ENCODE assay signal across 26 mouse cellular contexts in the genomic region with DNA sequence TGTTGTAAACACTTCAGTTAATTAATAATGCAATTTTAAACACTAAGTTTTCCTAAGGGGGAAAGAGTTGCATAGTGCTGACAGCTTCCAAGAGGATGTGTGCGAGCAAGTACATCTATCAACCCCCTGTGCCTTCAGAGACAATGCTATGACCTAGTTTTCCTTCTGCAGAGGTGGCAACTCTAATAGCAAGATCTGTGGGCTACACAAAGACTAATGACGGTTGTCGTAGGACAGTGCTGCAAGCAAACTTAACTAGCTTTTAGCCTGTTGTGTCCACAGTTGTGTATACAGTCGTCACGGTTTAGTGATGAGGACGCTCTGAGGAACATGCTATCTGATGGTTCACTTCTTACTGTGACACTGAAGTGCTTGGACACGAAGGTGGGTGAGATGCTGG. TPM values are rescaled to one million over a fixed set of nuclear protein-coding genes. Genes with fewer than 3 reads are reported as not detected.
DNase-seq lines count a peak whose midpoint lies in the region; ATAC-seq lines count a peak whose summit lies in the region.
"Had no signal": no experiment of that assay in that cellular context is flagged by ENCODE, and none has a peak within 500 bp of the region (broad histone marks: within the 10 kb centered on the region; RNA-seq: fewer than 3 reads in every experiment).

No protein-coding gene starts in this region.

- H3K27me3 ChIP-seq in forebrain, embryonic 14.5 days (replicated peaks; ENCODE audit: control insufficient read depth, insufficient read depth, low read length) = no peaks in the 10 kb centered on the region
- no peaks in the 10 kb centered on the region for H3K27me3 ChIP-seq in forebrain, embryonic 10.5 days (ENCODE audit: poor library complexity, severe bottlenecking)
- H3K27me3 ChIP-seq in midbrain, embryonic 15.5 days (replicated peaks) = no peaks in the 10 kb centered on the region
- no peaks in the 10 kb centered on the region for H3K27me3 ChIP-seq in midbrain, embryonic 10.5 days (ENCODE audit: low read depth, poor library complexity, severe bottlenecking)
- H3K27me3 ChIP-seq in hindbrain, embryonic 16.5 days (replicated peaks; ENCODE audit: control insufficient read depth, insufficient read depth, low read length) = no peaks in the 10 kb centered on the region
- H3K27me3 ChIP-seq: heart, embryonic 12.5 days; intestine, embryonic 15.5 days; limb, embryonic 15.5 days; liver, embryonic 13.5 days; stomach, embryonic 15.5 days had no signal

- WGBS in forebrain, embryonic 14.5 days = 90% methylated on average over 7 of the region's 7 CpGs
- 90% methylated on average over 7 of the region's 7 CpGs for WGBS in forebrain, embryonic 10.5 days
- WGBS in midbrain, embryonic 15.5 days = 87% methylated on average over 7 of the region's 7 CpGs
- 93% methylated on average over 7 of the region's 7 CpGs for WGBS in midbrain, embryonic 10.5 days
- WGBS in hindbrain, embryonic 16.5 days = 77% methylated on average over 7 of the region's 7 CpGs

- H3K4me3 ChIP-seq in forebrain, embryonic 14.5 days (ENCODE audit: low read depth, low read length) = no peak overlapping the region
- H3K4me3 ChIP-seq in forebrain, embryonic 10.5 days = no peak overlapping the region
- no peak overlapping the region for H3K4me3 ChIP-seq in midbrain, embryonic 15.5 days
- no peak overlapping the region for H3K4me3 ChIP-seq in midbrain, embryonic 10.5 days
- no peak overlapping the region for H3K4me3 ChIP-seq in hindbrain, embryonic 16.5 days (ENCODE audit: low read length)
- H3K4me3 ChIP-seq: heart, adult 2 months; heart, embryonic 12.5 days; intestine, embryonic 15.5 days; limb, embryonic 10.5 days; limb, embryonic 15.5 days; liver, embryonic 13.5 days; stomach, embryonic 15.5 days had no signal

- H3K36me3 ChIP-seq in forebrain, embryonic 14.5 days (ENCODE audit: control insufficient read depth, insufficient read depth, low read length) = peaks cover 16% of the 10 kb centered on the region; the same call in 1 of the 2 replicates
- H3K36me3 ChIP-seq in forebrain, embryonic 10.5 days (replicated peaks) = peaks cover 14% of the 10 kb centered on the region
- H3K36me3 ChIP-seq in midbrain, embryonic 15.5 days (replicated peaks) = 0 out of 2 replicates have a peak, but pooled peaks cover 8% of the 10 kb centered on the region
- peaks cover 13% of the 10 kb centered on the region for H3K36me3 ChIP-seq in midbrain, embryonic 10.5 days
- H3K36me3 ChIP-seq in hindbrain, embryonic 16.5 days (ENCODE audit: control insufficient read depth, insufficient read depth, low read length) = peaks cover 8% of the 10 kb centered on the region; the same call in 1 of the 2 replicates
- H3K36me3 ChIP-seq: intestine, embryonic 15.5 days; stomach, embryonic 15.5 days had no signal

- no peak overlapping the region for H3K9ac ChIP-seq in forebrain, embryonic 14.5 days (ENCODE audit: low read length)
- H3K9ac ChIP-seq in midbrain, embryonic 15.5 days = no peak overlapping the region
- H3K9ac ChIP-seq in hindbrain, embryonic 16.5 days (ENCODE audit: low read depth, low read length) = no peak overlapping the region
- H3K9ac ChIP-seq: heart, embryonic 12.5 days; intestine, embryonic 15.5 days; limb, embryonic 15.5 days; liver, embryonic 13.5 days; stomach, embryonic 15.5 days had no signal

- no peak for ATAC-seq in forebrain, embryonic 14.5 days
- 0 out of 2 replicates have a peak, but pooled peaks have one; percentile 10 for ATAC-seq in midbrain, embryonic 15.5 days (replicated peaks)
- peak; percentile 55 for ATAC-seq in hindbrain, embryonic 16.5 days
- ATAC-seq: intestine, embryonic 15.5 days; lung, postnatal 0 days had no signal

- no peak for DNase-seq in forebrain, embryonic 14.5 days (ENCODE audit: low spot score)
- DNase-seq in forebrain, embryonic 10.5 days (ENCODE audit: extremely low spot score, low spot score) = no peak
- no peak for DNase-seq in midbrain, embryonic 10.5 days (ENCODE audit: low spot score)
- DNase-seq in retina, embryonic 14.5 days (ENCODE audit: low spot score) = peak; percentile 32
- DNase-seq in gastrocnemius, adult 18-20 months (ENCODE audit: low spot score) = no peak
- DNase-seq in left cerebral cortex, postnatal 4 days = no peak
- DNase-seq: adrenal gland, adult 8-10 months; cerebellum, adult 9-10 months; cerebellum, postnatal 36 days; heart, adult 2 months; kidney, adult 2 months; kidney, postnatal 36 days; layer of hippocampus, postnatal 36 days; liver, embryonic 13.5 days; lung, adult 18-20 months; right cerebral cortex, postnatal 14 days had no signal

- H3K4me2 ChIP-seq in forebrain, embryonic 14.5 days (ENCODE audit: low read length) = no peak overlapping the region
- no peak overlapping the region for H3K4me2 ChIP-seq in midbrain, embryonic 15.5 days
- H3K4me2 ChIP-seq in hindbrain, embryonic 16.5 days (ENCODE audit: low read length) = no peak overlapping the region
- H3K4me2 ChIP-seq: heart, embryonic 12.5 days; intestine, embryonic 15.5 days; limb, embryonic 15.5 days; liver, embryonic 13.5 days; stomach, embryonic 15.5 days had no signal

- H3K4me1 ChIP-seq in forebrain, embryonic 14.5 days (ENCODE audit: control insufficient read depth, insufficient read depth, low read length) = no peaks in the 10 kb centered on the region; the same call in 1 of the 2 replicates
- H3K4me1 ChIP-seq in forebrain, embryonic 10.5 days = peaks cover 10% of the 10 kb centered on the region
- peaks cover 15% of the 10 kb centered on the region for H3K4me1 ChIP-seq in midbrain, embryonic 15.5 days
- peaks cover 10% of the 10 kb centered on the region for H3K4me1 ChIP-seq in midbrain, embryonic 10.5 days
- peaks cover 9% of the 10 kb centered on the region for H3K4me1 ChIP-seq in hindbrain, embryonic 16.5 days (ENCODE audit: control insufficient read depth, insufficient read depth, low read depth, low read length)
- H3K4me1 ChIP-seq: intestine, embryonic 15.5 days; liver, embryonic 13.5 days; stomach, embryonic 15.5 days had no signal

- intact Hi-C loops in left cerebral cortex, postnatal 4 days (cut with DNase I) = loop anchor here (5.0 kb wide), 1 partner anchor 177 kb away; no protein-coding TSS in a partner anchor

- H3K27ac ChIP-seq in forebrain, embryonic 14.5 days (ENCODE audit: low read depth, low read length) = peak overlapping the region; percentile 23; the same call in 1 of the 2 replicates
- no peak overlapping the region for H3K27ac ChIP-seq in forebrain, embryonic 10.5 days
- H3K27ac ChIP-seq in midbrain, embryonic 15.5 days = no peak overlapping the region
- H3K27ac ChIP-seq in midbrain, embryonic 10.5 days (replicated peaks) = no peak overlapping the region
- no peak overlapping the region for H3K27ac ChIP-seq in hindbrain, embryonic 16.5 days (ENCODE audit: low read depth, low read length)
- H3K27ac ChIP-seq: heart, adult 2 months; intestine, embryonic 15.5 days; limb, embryonic 10.5 days; limb, embryonic 15.5 days; liver, embryonic 13.5 days; macrophage; stomach, embryonic 15.5 days had no signal

- H3K9me3 ChIP-seq in forebrain, embryonic 14.5 days (replicated peaks; ENCODE audit: control insufficient read depth, low read length) = no peaks in the 10 kb centered on the region
- H3K9me3 ChIP-seq in forebrain, embryonic 10.5 days = no peaks in the 10 kb centered on the region
- H3K9me3 ChIP-seq in midbrain, embryonic 15.5 days = no peaks in the 10 kb centered on the region
- no peaks in the 10 kb centered on the region for H3K9me3 ChIP-seq in midbrain, embryonic 10.5 days (replicated peaks)
- H3K9me3 ChIP-seq in hindbrain, embryonic 16.5 days (ENCODE audit: control insufficient read depth, low read length) = no peaks in the 10 kb centered on the region
- H3K9me3 ChIP-seq: G1E; intestine, embryonic 15.5 days; limb, embryonic 10.5 days; limb, embryonic 15.5 days; liver, embryonic 13.5 days; stomach, embryonic 15.5 days had no signal

RNA-seq across cellular contexts. Expression of a gene that starts 54.5 kb away (rescaled TPM):
- polyA plus RNA-seq in forebrain, embryonic 14.5 days (2014; fragmentation: Nextera tagmentation; extraction: Ambion mirVana) = 40.7 and 46.1 TPM in 2 replicates
- 9.3 and 10.4 TPM in 2 replicates for polyA plus RNA-seq in forebrain, embryonic 10.5 days (2016; fragmentation: Nextera tagmentation; extraction: Ambion mirVana)
- 31.4 TPM in 2 replicates for polyA plus RNA-seq in midbrain, embryonic 15.5 days (2015; fragmentation: Nextera tagmentation; extraction: Ambion mirVana)
- 12.5 and 14.1 TPM in 2 replicates for polyA plus RNA-seq in midbrain, embryonic 10.5 days (2016; fragmentation: Nextera tagmentation; extraction: Ambion mirVana)
- polyA plus RNA-seq in hindbrain, embryonic 16.5 days (2015; fragmentation: Nextera tagmentation; extraction: Ambion mirVana) = 31.9 and 34.1 TPM in 2 replicates
- 10 to 100 TPM; 61.7 to 65.1 TPM for total RNA-seq in gastrocnemius, adult 18-20 months (2021)
- total RNA-seq in left cerebral cortex, postnatal 4 days (2021) = 10 to 100 TPM; 89.4 to 95.2 TPM

RNA-seq across cellular contexts. Expression of a gene that starts 55.5 kb away (rescaled TPM):
- 24.7 and 24.9 TPM in 2 replicates for polyA plus RNA-seq in forebrain, embryonic 14.5 days (2014; fragmentation: Nextera tagmentation; extraction: Ambion mirVana)
- polyA plus RNA-seq in forebrain, embryonic 10.5 days (2016; fragmentation: Nextera tagmentation; extraction: Ambion mirVana) = 28.7 and 29.9 TPM in 2 replicates
- polyA plus RNA-seq in midbrain, embryonic 15.5 days (2015; fragmentation: Nextera tagmentation; extraction: Ambion mirVana) = 17.2 and 18.5 TPM in 2 replicates
- polyA plus RNA-seq in midbrain, embryonic 10.5 days (2016; fragmentation: Nextera tagmentation; extraction: Ambion mirVana) = 24.7 and 26.0 TPM in 2 replicates
- 12.7 and 13.9 TPM in 2 replicates for polyA plus RNA-seq in hindbrain, embryonic 16.5 days (2015; fragmentation: Nextera tagmentation; extraction: Ambion mirVana)
- 1 to 10 TPM; 3.5 to 4.3 TPM for total RNA-seq in gastrocnemius, adult 18-20 months (2021)
- total RNA-seq in left cerebral cortex, postnatal 4 days (2021) = 10 to 100 TPM; 10.5 to 11.0 TPM
